Comparison of ENCODE assay signal across 1 mouse cellular context in the genomic region with DNA sequence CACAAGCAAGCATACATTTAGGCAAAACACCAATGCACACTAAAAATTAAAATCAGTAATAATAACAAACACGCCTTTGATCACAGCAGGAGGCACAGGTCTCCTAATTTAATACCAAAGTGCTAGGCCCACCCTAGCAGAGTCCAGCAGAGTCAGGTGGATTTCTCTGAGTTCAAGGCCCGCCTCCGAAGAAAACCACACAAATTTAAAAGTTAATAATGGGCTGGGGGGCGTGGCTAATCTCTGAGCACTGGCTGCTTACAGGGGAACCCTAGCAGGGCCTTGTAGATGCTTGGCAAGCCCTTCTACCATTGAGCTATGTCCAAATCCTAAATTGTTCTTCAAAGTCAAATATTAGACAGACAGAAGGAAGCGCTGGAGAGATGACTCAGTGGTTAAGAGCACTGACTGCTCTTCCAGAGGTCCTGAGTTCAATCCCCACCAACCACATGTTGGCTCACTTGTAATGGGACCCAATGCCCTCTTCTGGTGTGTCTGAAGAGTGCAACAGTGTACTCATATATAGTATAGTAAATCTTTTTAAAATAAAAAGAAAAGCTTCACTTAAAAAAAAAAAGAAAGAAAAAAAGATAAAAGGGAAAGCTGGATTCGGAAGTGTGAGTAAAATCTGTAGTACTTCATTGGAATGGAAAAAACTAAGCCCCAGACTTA.
TF ChIP-seq lines count a peak whose summit lies in the region.

No protein-coding gene starts in this region.

TF ChIP-seq in MEL, 35 proteins besides CTCF, POLR2A, EP300 and RAD21:
- no peak for TF ChIP-seq USF1 (IDR thresholded peaks at IDR 0.05; ENCODE audit: low read depth, low read length)
- TF ChIP-seq UBTF (IDR thresholded peaks at IDR 0.05; ENCODE audit: borderline replicate concordance, insufficient read depth, low read depth, low read length) = no peak
- TF ChIP-seq BHLHE40 (IDR thresholded peaks at IDR 0.05; ENCODE audit: borderline replicate concordance, low read depth, low read length) = no peak
- no peak for TF ChIP-seq CHD1 (IDR thresholded peaks at IDR 0.05; ENCODE audit: low read depth, low read length)
- no peak for TF ChIP-seq NRF1 (IDR thresholded peaks at IDR 0.05; ENCODE audit: insufficient read depth, low read depth, low read length, poor library complexity, severe bottlenecking)
- no peak for TF ChIP-seq MYC (IDR thresholded peaks at IDR 0.05; ENCODE audit: low read depth, low read length)
- TF ChIP-seq TCF12 (IDR thresholded peaks at IDR 0.05; ENCODE audit: low read depth, low read length) = no peak
- TF ChIP-seq POLR2AphosphoS2 (IDR thresholded peaks at IDR 0.05; ENCODE audit: low read length) = no peak
- no peak for TF ChIP-seq SMC3 (IDR thresholded peaks at IDR 0.05; ENCODE audit: low read depth, low read length)
- TF ChIP-seq ELF1 (IDR thresholded peaks at IDR 0.05; ENCODE audit: low read depth, low read length) = no peak
- no peak for TF ChIP-seq RCOR1 (IDR thresholded peaks at IDR 0.05; ENCODE audit: low read depth, low read length)
- TF ChIP-seq E2F4 (IDR thresholded peaks at IDR 0.05; ENCODE audit: borderline replicate concordance, low read depth, low read length) = no peak
- TF ChIP-seq GATA1 (IDR thresholded peaks at IDR 0.05; ENCODE audit: low read depth, low read length) = no peak
- TF ChIP-seq GABPA (IDR thresholded peaks at IDR 0.05; ENCODE audit: low read depth, low read length) = no peak
- no peak for TF ChIP-seq MAFK (IDR thresholded peaks at IDR 0.05; ENCODE audit: borderline replicate concordance, low read depth, low read length)
- TF ChIP-seq POLR2AphosphoS5 (IDR thresholded peaks at IDR 0.05; ENCODE audit: borderline replicate concordance, low read depth, low read length) = no peak
- TF ChIP-seq JUND (IDR thresholded peaks at IDR 0.05; ENCODE audit: low read depth, low read length) = no peak
- TF ChIP-seq ETS1 (IDR thresholded peaks at IDR 0.05; ENCODE audit: low read depth, low read length) = no peak
TF ChIP-seq in MEL: peak in this region for 0.
